Mouse (Mus musculus) heart, adult 11 months (tissue): Measurements from ENCODE around the gene Tbc1d4.

Source experiments
- DNase-seq: peaks from one replicate; pipeline ENCODE4 v3.0.0; 2022

Gene Tbc1d4

GRCm38 (mm10) chr14:101527420-101527996 lies 81.5 kb downstream of the Tbc1d4 start:
- DNase-seq = peak; percentile 90

- DNase-seq = peak; percentile 66
These were observed 82.5 kb downstream of the Tbc1d4 start for GRCm38 (mm10) chr14:101526478-101526877.

DNA sequence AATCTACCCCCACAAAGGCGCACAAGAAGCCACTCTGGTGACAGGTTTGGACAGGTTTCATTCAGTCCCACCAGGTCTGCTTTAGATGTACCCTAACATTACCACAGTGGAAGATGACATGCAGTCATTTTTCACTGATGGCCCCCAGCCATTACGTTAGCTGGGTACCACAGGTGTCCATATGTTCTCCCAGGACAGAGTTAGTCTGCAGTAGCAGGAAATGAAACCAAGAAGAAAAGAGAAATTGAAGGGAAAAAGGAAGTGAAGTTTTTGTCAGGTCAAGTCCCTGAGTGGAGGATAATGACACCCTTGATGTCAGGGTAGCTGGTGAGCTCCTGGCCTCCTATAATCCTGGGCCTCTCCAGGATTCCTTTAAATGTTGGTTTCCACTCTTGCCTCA lies 89.0 kb downstream of the Tbc1d4 start:
- peak; percentile 82 for DNase-seq

GRCm38 (mm10) chr14:101518259-101518658 lies 90.7 kb downstream of the Tbc1d4 start:
- peak; percentile 88 for DNase-seq

DNA sequence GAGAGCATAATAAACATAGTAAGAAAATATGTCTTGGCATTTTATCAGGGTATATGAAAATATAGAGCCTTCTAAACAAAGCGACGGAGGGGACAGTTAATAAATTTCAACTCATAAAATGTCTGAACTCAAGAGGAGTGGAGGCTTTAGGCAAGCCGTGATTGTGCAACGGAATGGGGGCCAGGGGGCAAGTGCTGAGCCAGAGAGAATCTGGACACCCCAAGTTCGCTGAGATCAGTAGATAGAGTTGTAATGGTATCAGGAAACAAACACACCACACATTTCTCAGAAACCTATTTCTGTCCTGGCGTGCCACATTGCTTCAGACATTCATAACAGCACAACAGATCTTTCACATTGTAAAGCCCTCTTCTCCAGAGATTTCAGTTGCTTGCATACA lies 91.2 kb downstream of the Tbc1d4 start:
- no peak for DNase-seq

DNA sequence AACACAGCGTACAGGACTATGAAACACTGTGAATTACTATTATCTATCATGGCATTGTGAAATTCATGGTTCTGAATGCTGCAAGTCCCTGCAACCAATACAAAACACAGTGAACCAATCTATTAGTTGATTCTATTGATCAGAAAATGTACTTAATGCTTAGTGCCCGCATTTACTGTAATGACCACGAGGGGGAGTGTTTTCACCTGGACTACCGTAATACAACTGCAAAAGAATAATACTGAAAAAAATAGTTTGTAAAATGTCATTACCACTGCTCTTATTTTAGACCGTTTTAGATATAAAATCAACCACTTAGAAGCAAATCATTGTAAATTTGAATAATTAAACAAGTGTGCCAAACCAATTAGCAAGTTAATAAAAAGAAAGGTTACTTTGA lies 91.7 kb downstream of the Tbc1d4 start:
- peak; percentile 45 for DNase-seq

DNA sequence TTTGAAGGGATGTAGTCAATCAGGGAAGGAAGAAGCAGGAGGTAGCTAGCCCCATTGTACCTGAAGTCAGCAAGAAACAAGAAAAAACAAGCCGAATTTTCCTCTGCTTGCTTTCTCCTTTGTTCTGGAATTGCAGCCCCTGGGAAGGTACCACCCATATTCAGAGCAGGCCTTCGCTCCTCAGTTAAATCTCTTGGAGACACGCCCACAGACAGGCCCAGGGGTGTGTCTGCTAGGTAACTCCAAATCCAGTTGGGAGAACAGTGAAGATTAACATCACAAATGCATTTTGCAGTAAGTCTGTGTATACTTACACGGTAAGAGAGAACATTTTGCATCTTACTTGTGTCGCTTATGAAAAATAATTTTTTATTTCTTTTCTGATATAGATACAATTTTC lies 92.1 kb downstream of the Tbc1d4 start:
- DNase-seq = peak; percentile 77

DNA sequence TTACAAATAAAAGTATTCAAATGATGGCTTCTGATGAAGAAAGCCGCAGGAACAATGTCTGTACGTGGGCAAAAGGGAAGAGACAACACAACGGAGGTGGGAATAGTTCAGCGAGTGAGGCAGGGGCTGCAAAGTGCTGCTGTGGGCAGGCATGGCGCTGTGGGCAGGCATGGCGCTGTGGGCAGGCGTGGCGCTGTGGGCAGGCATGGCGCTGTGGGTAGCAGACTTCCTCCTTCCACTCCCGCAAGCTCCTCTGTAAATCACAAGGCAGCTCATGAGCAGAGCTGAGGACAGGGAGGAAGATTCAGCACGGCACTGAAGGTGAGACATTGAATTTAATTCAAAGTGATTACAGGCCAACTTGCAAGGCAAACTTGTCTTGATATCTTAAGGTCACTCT lies 93.0 kb downstream of the Tbc1d4 start:
- peak; percentile 91 for DNase-seq

DNA sequence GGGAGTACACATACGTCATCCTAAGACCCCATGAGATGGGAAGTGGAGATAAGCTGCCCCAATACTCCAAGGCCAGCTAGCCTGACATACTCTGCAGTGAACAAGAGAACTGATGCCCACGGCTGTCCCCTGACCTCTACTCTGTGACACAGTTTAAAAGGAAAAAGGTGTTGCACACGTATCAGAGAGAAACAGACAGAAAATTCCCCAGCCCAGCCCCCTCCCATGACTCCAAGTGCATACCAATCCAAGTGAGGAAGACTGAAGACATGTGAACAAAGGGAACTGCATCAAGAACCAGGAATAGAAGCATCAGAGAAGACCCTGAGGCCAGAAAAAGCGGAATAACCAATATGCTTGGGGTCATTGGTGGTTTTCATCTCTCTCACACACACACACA lies 93.7 kb downstream of the Tbc1d4 start:
- peak; percentile 60 for DNase-seq

GRCm38 (mm10) chr14:101514557-101514971 lies 94.4 kb downstream of the Tbc1d4 start:
- DNase-seq = peak; percentile 46

DNA sequence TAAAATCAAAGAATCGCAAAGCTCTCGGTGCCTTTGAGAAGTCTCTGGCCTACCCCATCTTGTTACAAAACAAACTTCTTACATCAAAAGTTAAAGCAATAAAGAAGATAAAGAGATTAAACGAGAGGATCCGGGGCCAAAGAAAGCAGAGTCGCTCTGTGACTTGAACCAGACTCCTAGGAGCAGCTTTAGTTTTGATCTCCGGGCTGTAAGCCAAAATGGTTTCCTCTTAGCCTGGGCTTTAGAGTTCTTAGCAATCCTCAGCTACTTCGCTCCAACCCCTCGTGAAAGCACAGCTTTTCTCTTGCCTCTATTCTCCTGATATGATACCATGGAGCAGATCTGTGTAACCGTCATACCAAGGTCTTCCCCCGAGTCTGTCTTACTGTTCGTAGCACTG lies 95.8 kb downstream of the Tbc1d4 start:
- DNase-seq = peak; percentile 40

DNA sequence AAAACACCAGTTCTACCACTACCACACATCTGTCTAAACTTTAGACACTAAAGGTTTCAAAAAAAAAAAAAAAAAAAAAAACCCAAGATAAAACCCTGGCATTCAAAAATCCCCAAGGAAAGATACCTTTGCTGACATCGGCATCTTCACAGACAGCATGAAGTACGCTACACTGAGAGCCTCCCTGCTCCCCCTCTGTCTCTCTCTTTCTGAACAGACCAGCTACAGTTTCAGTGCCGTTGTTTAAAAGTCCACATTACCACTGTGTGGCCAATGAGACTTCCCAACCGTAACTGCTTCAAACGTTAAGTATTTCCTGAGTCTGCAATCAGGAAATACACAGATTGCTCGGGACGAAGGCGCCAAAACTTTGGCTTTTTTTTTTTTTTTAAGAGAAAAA lies 97.6 kb downstream of the Tbc1d4 start:
- peak; percentile 51 for DNase-seq

DNA sequence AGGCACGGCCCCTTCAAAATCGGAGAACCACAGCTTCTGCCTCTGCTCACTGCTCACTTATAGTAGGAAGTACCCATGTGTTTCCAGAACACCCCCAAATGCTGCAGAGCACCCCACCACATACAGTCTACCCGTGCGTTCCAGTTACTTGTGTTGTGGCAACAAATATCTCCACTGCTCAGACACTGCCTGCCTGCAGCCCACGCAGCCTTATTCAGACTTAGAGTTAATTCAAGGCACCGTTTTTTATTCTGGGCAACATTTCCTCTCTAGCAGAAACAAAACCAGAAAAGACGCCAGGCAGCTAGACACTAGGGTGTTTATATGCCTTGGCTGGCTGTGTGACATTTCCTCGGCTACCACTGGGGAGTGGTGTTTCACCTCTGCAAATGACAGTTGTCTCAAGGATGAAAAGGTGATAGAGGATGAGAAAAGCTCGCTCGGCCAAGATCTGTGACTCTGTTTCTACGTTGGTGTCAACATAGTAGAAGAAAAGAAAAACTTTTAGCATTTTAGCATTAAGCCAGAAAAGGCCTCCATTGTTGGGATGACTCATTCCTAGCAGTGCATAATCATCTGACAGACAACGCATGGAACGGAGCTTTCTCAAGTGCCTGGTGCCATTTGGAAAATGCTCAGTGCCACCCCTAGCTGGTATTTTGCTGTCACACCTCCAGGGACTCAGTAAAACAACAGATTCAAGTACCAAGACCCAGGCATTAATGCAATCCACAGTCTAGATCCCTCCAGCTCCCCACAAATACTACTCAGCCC lies 98.3 kb downstream of the Tbc1d4 start:
- peak; percentile 80 for DNase-seq

GRCm38 (mm10) chr14:101509759-101510158 lies 99.2 kb downstream of the Tbc1d4 start:
- peak; percentile 55 for DNase-seq

DNA sequence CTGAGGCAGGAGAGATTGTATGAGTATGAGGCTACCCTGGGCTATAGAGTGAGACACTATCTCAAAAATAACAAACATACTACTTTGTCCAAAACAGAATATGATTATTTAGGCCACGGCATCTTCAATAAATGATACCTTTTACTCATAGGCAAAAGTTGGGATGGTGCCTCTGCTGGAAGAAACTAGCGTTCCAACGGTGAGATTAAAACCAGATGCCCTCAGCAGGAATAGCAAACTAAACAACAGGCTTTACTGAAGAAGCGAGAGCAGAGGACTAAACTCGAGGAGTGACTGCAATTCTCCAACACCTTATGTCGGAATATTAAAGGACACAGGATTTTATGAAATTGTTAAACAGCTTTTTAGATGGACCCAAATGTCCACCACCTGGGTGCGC lies 101.0 kb downstream of the Tbc1d4 start:
- no peak for DNase-seq

DNA sequence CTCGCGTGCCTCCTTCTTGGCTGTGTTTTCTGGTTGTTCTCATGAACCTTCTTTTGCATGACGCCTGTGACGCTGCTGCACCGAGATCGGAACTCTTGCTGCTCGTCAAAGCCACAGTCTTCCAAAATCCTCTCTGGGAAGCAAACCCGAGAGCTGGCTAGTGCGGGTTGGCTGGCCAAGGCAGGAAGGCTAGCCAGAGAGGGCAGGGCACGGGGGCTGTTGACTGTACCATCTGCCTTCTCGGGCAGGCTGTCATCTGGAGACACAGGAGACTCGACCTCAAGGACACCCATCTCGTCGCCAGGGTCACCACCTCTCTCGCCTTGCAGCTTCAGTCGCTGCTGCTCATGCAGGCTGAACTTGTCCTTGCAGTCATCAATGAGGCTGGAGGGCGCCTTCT lies 101.8 kb downstream of the Tbc1d4 start:
- DNase-seq = peak; percentile 87

DNA sequence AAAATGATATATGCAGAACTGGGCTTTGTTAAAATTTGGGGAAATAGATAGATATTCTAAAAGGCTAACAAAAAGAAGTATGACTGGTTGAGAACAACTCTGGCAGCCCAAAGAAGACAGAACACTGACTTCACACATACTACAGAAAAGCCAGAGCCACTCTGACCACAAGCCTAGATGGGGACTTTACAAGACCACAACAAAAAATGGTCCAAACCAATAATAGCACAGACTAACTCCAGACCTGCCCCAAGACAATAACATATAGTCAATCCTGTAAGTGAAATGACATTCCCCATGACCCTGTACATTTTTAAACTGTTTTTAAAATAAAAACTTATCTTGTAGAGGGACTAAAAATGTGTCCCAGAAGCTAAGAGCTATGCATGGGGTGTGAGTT lies 103.2 kb downstream of the Tbc1d4 start:
- DNase-seq = no peak

DNA sequence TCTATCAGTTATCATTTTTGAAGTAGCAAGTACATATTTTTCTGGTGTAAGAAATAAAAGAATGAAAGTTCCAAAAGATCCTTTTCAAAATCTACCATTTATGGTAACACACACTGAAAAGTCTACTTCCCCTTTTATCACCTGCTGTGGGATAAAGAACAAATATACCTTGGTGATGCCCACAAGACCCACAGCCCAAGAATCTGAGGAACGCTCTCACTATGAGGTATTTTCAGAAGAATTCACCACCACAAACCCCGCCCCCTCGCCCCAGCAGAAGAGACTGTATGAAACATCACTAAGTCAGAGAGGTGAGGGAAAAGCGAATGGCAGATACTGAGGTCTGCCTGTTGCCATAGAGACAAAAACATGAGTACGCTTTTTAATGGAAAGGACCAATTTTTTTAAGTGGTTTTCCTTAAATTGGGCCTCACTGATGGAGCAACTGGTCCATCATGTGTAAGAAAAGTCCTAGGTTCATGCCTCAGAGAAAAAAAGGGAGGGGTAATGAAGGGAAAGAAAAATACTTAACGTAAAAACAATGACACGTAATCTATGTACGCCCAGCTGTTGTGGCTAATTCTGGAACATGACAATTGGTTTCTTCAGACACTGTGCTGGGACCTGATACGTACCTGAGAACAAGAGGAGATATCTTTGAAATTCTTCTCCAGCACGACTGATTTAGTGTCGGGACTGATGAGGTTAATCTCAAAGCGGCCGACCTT lies 104.4 kb downstream of the Tbc1d4 start:
- no peak for DNase-seq

- DNase-seq = no peak
These were observed 105.6 kb downstream of the Tbc1d4 start for GRCm38 (mm10) chr14:101503168-101503961.

DNA sequence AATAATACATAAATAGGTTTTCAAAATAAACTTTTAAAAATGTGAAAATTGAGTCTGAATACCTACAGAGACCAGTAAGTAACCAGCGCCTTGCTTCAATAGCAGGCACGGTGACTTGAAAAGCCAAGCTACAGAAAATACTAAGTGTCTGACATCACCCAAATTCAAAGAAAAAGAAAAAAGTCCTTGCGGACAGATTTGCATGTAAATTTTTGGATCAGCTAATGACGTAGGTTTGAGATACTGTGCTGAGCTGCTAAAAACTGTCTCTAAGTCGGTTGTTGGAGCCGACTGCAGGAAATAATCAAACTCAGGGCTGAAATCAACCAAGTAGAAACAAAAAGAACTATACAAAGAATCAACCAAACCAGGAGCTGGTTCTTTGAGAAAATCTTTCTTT lies 107.1 kb downstream of the Tbc1d4 start:
- no peak for DNase-seq

DNA sequence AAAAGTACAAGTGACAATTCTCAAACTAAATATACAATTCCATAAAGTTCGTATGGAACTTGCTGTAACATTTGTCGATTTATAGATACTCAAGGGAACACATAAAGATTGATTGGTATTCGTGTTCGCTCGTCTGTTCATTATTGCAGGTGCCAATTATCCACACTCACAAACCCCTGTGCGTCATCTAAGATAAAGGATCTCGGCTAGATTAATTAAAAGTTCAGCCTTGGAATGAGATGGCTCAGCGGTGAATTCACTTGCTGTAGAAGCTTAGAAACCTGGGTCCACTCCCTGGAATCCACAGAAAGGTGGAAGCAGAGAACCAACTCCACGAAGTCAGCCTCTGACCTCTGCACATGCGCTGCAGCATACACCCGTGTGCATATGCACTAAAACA lies 107.5 kb downstream of the Tbc1d4 start:
- DNase-seq = no peak

GRCm38 (mm10) chr14:101500826-101501225 lies 108.2 kb downstream of the Tbc1d4 start:
- DNase-seq = no peak

DNA sequence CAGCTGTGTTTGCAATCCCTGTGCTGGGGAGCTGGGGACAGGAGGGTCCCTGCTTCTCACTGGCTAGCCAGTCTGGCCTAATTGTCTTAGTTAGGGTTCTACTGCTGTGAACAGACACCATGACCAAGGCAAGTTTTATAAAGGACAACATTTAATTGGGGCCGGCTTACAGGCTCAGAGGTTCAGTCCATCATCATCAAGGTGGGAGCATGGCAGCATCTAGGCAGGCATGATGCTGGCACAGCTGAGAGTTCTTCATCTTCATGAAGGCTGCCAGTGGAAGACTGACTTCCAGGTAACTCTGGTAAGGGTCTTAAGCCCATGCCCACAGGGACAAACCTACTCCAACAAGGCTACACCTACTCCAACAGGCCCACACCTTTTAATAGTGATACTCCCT lies 109.2 kb downstream of the Tbc1d4 start:
- peak; percentile 77 for DNase-seq
